Mouse (Mus musculus): ENCODE data around the gene Stard3.

Gene Stard3

GRCm38 (mm10) chr11:98329081-98329959 lies 28.8 kb upstream of the Stard3 start, which contains the start of gene Neurod2:
Neurod2 (minus strand) TSS chr11:98329648.
- no peak for DNase-seq (ENCODE audit: low spot score in 2 of 2)

- no peak for DNase-seq (ENCODE audit: low spot score in 2 of 2)
Observed at GRCm38 (mm10) chr11:98329960-98330744, 28.0 kb upstream of the Stard3 start.

- DNase-seq (ENCODE audit: low spot score in 2 of 2), result no peak
Observed at GRCm38 (mm10) chr11:98330745-98331204, 27.4 kb upstream of the Stard3 start.

GRCm38 (mm10) chr11:98331401-98331800 lies 26.8 kb upstream of the Stard3 start:
- DNase-seq (ENCODE audit: low spot score in 2 of 2), result no peak

GRCm38 (mm10) chr11:98332186-98332585 lies 26.0 kb upstream of the Stard3 start:
- DNase-seq (ENCODE audit: low spot score in 2 of 2), result no peak

- no peak for DNase-seq (ENCODE audit: low spot score in 2 of 2)
Observed at GRCm38 (mm10) chr11:98332841-98333240, 25.3 kb upstream of the Stard3 start.

GRCm38 (mm10) chr11:98333263-98333696 lies 24.9 kb upstream of the Stard3 start:
- DNase-seq (ENCODE audit: low spot score in 2 of 2), result no peak

GRCm38 (mm10) chr11:98333981-98334741 lies 24.0 kb upstream of the Stard3 start:
- DNase-seq (ENCODE audit: low spot score in 2 of 2), result no peak

- DNase-seq (ENCODE audit: low spot score in 2 of 2), result no peak
Observed at GRCm38 (mm10) chr11:98335250-98335649, 22.9 kb upstream of the Stard3 start.

GRCm38 (mm10) chr11:98336245-98337107 lies 21.7 kb upstream of the Stard3 start:
- no peak for DNase-seq (ENCODE audit: low spot score in 2 of 2)

GRCm38 (mm10) chr11:98338507-98338961 lies 19.6 kb upstream of the Stard3 start:
- peak in 1 of 2 experiments; percentile 27 for DNase-seq (ENCODE audit: low spot score in 2 of 2)

- no peak for DNase-seq (ENCODE audit: low spot score in 2 of 2)
Observed at GRCm38 (mm10) chr11:98339071-98339501, 19.1 kb upstream of the Stard3 start.

GRCm38 (mm10) chr11:98339679-98340287 lies 18.4 kb upstream of the Stard3 start:
- no peak for DNase-seq (ENCODE audit: low spot score in 2 of 2)

- no peak for DNase-seq (ENCODE audit: low spot score in 2 of 2)
Observed at GRCm38 (mm10) chr11:98340597-98340996, 17.6 kb upstream of the Stard3 start.

GRCm38 (mm10) chr11:98341174-98341573 lies 17.0 kb upstream of the Stard3 start:
- no peak for DNase-seq (ENCODE audit: low spot score in 2 of 2)

GRCm38 (mm10) chr11:98342000-98342945 lies 15.9 kb upstream of the Stard3 start:
- DNase-seq (ENCODE audit: low spot score in 2 of 2), result peak; percentile 93 to 94

- peak; percentile 57 to 77 for DNase-seq (ENCODE audit: low spot score in 2 of 2)
Observed at GRCm38 (mm10) chr11:98345253-98345652, 12.9 kb upstream of the Stard3 start.

- DNase-seq (ENCODE audit: low spot score in 2 of 2), result no peak
Observed at GRCm38 (mm10) chr11:98346168-98346567, 12.0 kb upstream of the Stard3 start.

Data from urinary bladder, postnatal 36 days (tissue).